Mouse (Mus musculus) CH12F3 (cell line): ENCODE measurements around the gene Mapk1ip1.

Experiments
- in situ Hi-C: fragments of 300-500 bp; cut with MboI; formaldehyde crosslinking; loops from 2 replicates; pipeline ENCODE4 v1.14.3; 2020; ENCODE audit warnings: low sequenced_read_pairs

Gene Mapk1ip1

DNA sequence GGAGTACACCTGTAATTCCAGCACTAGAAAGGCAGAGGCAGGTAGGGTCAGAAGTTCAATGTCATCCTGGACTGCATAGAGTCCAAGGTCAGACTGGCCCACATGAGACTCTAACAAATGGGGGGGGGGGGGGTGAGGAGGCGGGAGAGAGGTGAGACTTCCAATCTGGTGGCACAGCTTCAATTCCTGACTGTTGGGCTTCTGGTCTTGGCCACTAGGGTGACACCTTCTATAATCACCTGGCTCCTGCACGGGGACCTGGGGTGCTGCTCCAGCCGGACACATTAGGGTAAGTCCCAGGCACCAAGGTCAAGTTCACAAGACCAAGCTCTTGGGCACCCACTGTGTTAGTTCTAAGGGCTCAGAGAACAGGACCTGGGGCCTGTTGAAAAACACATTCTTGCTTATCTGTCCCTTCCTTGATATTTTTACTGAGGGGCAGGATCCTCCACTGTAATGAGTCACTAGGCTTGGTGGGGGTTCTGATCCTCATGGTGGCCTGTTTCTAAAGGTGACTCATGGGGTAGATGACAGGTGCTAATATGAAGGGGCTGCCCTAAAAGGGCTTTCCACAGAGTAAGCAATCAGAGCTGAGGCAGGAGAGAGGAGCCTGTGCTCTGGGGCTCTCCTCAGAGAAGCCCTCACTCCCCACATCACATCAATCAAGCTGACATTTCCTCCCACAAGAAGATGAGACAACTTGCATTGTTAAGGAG is 4.5 kb downstream of the Mapk1ip1 start:
- in situ Hi-C loops = no loop called here

DNA sequence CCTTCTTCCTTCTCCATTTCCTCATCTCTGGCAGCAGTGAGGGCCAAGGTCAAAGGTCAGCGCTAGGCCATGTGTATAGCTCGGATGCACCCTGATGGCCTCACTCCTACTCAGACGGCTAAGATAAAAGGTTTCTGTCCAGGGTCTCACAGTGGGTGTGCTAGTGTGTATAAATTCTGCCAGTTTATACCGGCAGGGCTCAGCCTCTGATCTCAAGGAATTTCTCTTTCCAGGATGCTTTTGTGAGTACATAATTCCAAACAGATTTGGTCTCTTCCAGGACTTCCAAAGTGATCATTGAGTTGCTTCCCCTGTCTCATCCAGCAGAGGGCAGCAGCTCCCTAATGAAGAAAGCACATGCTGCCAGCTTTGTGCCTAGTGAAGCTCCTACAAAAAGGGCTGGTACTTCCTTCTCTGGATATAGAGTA is 5.5 kb downstream of the Mapk1ip1 start:
- in situ Hi-C loops = no loop called here

DNA sequence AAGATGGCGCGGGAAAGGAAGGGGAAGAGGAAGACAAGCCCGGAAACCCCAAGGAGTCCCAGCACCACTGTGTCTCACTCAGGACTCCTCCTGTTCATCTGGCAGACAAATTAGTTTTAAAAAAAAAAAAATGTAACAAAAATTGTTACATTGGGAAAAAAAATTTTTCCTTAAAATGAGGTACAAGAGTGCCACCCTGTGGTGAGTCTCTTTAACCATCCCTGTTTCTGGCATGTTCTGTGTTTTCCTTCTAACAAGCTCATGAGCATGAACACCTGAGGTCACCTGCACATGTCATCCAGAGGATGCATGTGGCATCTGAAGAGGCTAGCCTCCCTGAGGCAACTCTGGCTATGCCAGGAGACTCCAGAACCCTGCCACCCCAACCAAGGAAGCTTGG is 11.0 kb downstream of the Mapk1ip1 start:
- in situ Hi-C loops = loop anchor here (5.0 kb wide), 1 partner anchor 87 kb away; no protein-coding TSS in a partner anchor

DNA sequence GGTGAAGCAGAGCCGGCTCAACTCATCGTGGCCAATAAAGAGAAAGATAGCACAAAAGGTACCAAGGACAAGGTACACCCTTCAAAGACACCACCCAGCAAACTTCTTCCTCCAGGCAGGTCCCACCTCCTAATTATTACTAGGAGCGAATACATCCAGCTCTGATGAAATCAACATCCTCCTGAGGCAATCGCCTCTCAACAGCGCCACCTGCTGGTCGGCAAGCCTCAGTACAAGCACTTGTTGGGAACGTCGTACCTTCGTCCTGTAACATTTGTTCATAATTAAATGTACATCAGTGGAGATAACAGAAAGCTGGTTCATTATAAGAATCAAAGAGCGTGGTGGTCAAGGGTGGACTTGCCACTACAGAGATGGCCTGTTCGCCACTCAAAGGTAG is 18.3 kb downstream of the Mapk1ip1 start:
- in situ Hi-C loops = no loop called here

DNA sequence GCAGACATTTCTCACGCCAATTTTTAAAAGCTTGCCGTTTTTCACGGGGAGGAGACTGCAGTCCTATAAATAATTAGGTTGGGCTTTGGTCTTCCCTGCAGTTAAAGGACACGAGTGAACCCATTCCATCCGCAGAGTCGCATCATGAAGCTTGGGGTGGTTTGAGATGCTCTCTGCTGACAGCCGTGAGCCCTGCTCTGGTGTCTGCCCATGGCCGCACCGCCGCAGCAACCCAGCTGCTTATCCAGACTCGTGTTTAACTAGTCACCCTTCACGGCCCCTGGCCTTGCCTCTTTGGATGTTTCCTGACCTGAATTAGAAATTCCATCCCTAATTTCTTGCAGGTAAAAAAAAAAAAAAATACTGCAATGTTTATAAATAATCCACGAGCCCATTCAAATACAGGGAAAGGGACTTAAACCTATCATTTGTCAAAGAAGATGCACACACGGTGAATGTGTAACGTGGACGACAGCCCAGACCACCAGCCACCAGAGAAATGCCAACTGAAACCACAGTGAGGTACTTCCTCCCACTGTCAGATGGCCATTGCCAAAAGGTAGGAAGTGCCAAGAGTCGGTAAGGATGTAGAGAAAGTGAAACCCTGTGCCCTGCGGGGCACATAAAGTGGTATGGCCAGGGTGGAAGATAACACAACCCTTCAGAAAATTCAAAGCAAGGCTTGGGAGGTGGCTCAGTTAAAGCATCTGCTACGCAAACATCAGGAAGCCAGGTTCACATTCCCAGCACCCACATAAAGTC is 20.9 kb downstream of the Mapk1ip1 start:
- in situ Hi-C loops = no loop called here

DNA sequence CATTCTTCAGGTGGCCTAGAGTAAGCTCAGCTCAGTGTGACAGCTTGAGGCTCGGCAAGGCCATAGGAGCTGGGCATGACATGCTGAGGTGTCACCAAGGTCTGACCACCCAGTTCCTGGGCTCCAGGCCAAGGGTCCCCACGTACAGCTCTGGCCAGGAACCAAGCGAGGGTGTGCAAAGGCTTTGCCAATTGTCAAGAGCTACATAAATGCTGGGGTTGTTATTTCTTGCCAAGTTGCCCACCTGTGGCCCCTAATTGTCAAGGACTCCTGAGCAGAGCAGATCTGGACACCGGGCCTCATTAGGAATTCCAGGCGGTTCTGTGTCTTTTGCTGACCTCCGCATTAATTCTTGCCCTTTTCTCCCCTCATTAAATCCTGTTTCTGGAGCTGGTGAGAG is 21.6 kb downstream of the Mapk1ip1 start:
- in situ Hi-C loops = no loop called here

DNA sequence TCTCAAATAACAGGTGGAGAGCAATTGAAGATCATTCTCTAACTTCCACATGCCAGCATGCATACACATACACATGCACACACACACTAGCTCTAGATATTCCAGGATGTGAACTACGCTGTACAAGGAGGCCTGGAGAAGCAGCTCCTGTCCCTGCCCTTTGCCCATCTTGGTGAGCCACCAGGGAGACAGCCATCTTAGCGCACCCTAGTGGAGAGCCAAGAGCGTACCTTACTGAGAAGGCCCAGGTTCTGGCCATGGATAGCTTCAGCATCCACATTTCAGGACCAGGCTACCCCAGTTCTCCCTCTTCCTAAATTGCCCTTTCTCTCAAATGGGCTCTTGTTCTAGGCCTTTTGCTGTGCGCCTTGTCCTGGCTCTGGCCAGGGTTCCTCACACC is 27.8 kb downstream of the Mapk1ip1 start:
- in situ Hi-C loops = no loop called here

DNA sequence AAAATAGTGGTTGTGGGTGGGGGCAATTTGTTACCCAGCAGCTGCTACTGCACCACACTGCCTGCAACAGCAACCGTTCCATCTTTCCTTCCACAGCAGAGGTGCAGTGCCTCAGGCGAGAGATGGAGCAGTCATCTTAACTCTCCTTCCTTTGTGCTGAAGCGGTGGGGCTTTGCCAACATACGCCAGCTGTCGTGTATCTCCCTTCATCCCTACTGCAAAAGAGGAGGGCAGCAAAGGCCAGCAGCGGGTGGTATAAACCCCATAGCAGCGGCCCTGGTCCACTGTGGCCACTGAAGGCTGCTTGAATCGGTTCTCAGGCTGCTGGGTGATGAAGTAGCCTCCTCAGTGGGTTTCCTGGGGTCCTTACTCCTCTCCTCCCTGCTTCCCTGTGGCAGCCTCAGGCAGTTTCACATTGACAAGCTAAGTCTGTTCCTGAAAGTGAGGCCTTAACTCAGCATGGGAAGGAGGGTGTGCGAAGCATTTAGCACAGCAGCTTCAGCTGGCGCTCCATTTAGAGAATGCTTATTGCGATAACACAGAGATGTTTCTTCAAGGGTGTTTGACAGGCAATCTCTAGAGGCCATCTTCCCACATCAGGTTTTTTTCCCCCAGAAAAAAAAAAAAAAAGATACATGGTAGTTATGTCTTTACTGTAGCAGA is 32.7 kb downstream of the Mapk1ip1 start:
- in situ Hi-C loops = no loop called here

DNA sequence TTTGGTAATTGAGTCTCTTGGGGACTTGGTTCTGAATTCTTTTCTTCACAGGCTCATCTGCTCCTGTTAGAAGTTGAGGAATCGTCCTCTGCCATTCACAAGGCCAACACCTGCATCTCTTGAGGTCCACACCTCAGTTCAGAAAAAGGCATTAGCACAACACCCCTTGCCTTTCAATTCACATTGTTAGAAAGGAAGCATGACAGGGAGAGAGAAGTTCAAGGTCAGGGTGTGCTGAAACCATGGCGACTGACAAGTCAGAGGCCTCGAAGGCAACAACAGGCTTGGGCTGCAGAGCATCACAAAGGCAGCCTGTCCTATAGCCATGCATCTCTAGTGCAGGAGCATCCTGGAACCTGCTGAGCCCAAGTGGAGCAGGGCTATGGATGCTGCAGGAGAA is 38.9 kb downstream of the Mapk1ip1 start:
- in situ Hi-C loops = no loop called here

DNA sequence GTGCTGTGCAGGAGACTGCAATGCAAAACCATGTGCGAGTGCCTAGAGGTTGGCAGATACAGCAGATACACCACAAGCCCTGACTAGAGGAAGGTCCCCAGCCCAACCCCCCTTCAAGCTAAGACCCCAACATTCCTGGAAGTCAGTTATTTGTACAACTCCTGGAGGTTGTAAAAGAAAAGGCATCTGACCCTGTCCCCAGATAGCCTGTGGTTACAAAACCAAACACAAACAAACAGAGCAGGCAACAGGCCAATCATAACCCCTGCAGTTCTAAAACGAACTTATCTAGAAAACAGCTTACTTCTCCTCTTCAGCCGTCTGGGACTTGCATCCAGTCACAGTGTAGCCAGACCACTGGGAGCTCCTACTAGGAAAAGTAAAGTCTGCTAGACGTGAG is 42.7 kb downstream of the Mapk1ip1 start:
- in situ Hi-C loops = no loop called here

DNA sequence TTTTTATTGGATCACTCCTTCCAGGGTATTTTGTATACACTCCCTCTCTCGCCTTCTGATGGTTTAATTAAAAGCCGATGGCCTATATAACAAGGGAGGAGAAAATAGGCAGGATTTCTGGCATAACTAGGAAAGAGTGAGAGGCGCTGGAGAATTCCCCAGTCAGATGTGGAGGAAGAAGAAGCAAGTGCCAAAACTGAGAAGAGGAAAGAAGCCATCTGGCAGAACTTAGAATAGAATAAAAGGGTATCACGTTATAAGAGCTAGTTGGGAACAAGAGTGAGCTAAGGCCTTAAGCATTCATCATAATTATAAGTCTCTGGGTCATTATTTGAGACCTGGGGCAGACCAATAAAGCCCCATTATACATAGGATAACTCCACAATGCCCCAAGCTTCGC is 58.0 kb downstream of the Mapk1ip1 start:
- in situ Hi-C loops = no loop called here
